Mouse (Mus musculus): Measurements from ENCODE around the gene Ift52.
"Not testable (repeated sequence)": the region's sequence is repeated elsewhere in the genome, so short reads cannot be mapped to it uniquely, and the experiment has no call there.

Ift52 gene

GRCm38 (mm10) chr2:163031757-163032156 is 14.6 kb downstream of the Ift52 start:
- DNase-seq (ENCODE audit: low spot score) = no peak

GRCm38 (mm10) chr2:163032622-163033021 is 15.5 kb downstream of the Ift52 start:
- DNase-seq (ENCODE audit: low spot score) = no peak

GRCm38 (mm10) chr2:163039940-163040339 is 22.8 kb downstream of the Ift52 start:
- DNase-seq (ENCODE audit: low spot score) = no peak

GRCm38 (mm10) chr2:163048125-163048524 is 31.0 kb downstream of the Ift52 start:
- DNase-seq (ENCODE audit: low spot score) = peak; percentile 68

GRCm38 (mm10) chr2:163049116-163049515 is 32.0 kb downstream of the Ift52 start:
- no peak for DNase-seq (ENCODE audit: low spot score)

GRCm38 (mm10) chr2:163051691-163052090 is 34.5 kb downstream of the Ift52 start:
- DNase-seq (ENCODE audit: low spot score) = no peak

GRCm38 (mm10) chr2:163052101-163052500 is 34.9 kb downstream of the Ift52 start:
- DNase-seq (ENCODE audit: low spot score) = no peak

GRCm38 (mm10) chr2:163052826-163053225 is 35.7 kb downstream of the Ift52 start:
- DNase-seq (ENCODE audit: low spot score) = no peak

GRCm38 (mm10) chr2:163054335-163054840 is 37.2 kb downstream of the Ift52 start, which contains the start of gene Mybl2:
Gene Mybl2 (plus strand): TSS chr2:163054687.
- peak; percentile 93 for DNase-seq (ENCODE audit: low spot score)

- DNase-seq (ENCODE audit: low spot score) = no peak
Measured at GRCm38 (mm10) chr2:163054891-163055494, 37.8 kb downstream of the Ift52 start.

GRCm38 (mm10) chr2:163055715-163056114 is 38.6 kb downstream of the Ift52 start:
- no peak for DNase-seq (ENCODE audit: low spot score)

- DNase-seq (ENCODE audit: low spot score) = no peak
Measured at GRCm38 (mm10) chr2:163056584-163056983, 39.4 kb downstream of the Ift52 start.

- DNase-seq (ENCODE audit: low spot score) = not testable (repeated sequence)
Measured at GRCm38 (mm10) chr2:163058981-163059380, 41.8 kb downstream of the Ift52 start.

- DNase-seq (ENCODE audit: low spot score) = no peak
Measured at GRCm38 (mm10) chr2:163060630-163061029, 43.5 kb downstream of the Ift52 start.

GRCm38 (mm10) chr2:163061203-163062118 is 44.3 kb downstream of the Ift52 start:
- DNase-seq (ENCODE audit: low spot score) = no peak

GRCm38 (mm10) chr2:163062119-163062508 is 45.0 kb downstream of the Ift52 start:
- DNase-seq (ENCODE audit: low spot score) = no peak

- no peak for DNase-seq (ENCODE audit: low spot score)
Measured at GRCm38 (mm10) chr2:163066326-163066725, 49.2 kb downstream of the Ift52 start.

GRCm38 (mm10) chr2:163067233-163067632 is 50.1 kb downstream of the Ift52 start:
- DNase-seq (ENCODE audit: low spot score) = no peak

- DNase-seq (ENCODE audit: low spot score) = no peak
Measured at GRCm38 (mm10) chr2:163070213-163070612, 53.1 kb downstream of the Ift52 start.

GRCm38 (mm10) chr2:163071590-163071989 is 54.4 kb downstream of the Ift52 start:
- DNase-seq (ENCODE audit: low spot score) = no peak

- DNase-seq (ENCODE audit: low spot score) = no peak
Measured at GRCm38 (mm10) chr2:163073023-163073757, 56.0 kb downstream of the Ift52 start.

- no peak for DNase-seq (ENCODE audit: low spot score)
Measured at GRCm38 (mm10) chr2:163074006-163074405, 56.9 kb downstream of the Ift52 start.

Data from ovary, postnatal 36 days (tissue).